24 mouse cellular contexts compared by ENCODE assay signal in the genomic region with DNA sequence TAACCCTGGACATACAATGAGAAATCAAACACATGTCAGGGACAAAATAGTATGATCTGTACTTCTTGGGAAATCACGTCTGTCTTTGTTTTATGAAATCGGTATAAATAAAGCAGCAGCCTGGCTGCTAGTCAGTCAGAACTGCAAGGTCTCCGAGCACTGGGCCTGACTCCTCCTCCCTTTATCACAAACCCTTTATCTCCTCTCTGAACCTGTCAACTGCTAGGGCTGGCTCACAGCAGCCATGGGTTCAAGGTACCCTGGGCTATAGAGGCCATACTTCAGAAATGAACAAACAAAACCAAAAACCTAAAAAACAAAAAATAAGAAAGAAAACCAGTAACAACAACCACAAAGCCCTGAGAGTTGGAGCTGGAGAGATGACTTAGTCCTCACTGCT. TPM values are rescaled to one million over a fixed set of nuclear protein-coding genes. Genes with fewer than 3 reads are reported as not detected.
DNase-seq lines count a peak whose midpoint lies in the region; ATAC-seq and TF ChIP-seq lines count a peak whose summit lies in the region.
"Had no signal": no experiment of that assay in that cellular context is flagged by ENCODE, and none has a peak within 500 bp of the region (broad histone marks: within the 10 kb centered on the region; RNA-seq: fewer than 3 reads in every experiment).

No protein-coding gene starts in this region.

- no peak overlapping the region for H3K4me3 ChIP-seq in heart, postnatal 0 days (ENCODE audit: low read depth, low read length)
- H3K4me3 ChIP-seq in liver, postnatal 0 days (ENCODE audit: low read depth, low read length), result no peak overlapping the region
- H3K4me3 ChIP-seq: embryonic facial prominence, embryonic 10.5 days; erythroblast, embryonic 14.5 days; midbrain, embryonic 15.5 days had no signal

- H3K9ac ChIP-seq in heart, postnatal 0 days (replicated peaks; ENCODE audit: low read depth, low read length), result no peak overlapping the region
- H3K9ac ChIP-seq in liver, postnatal 0 days (replicated peaks), result no peak overlapping the region
- H3K9ac ChIP-seq: lung, embryonic 14.5 days; midbrain, embryonic 15.5 days had no signal

- no peak for ATAC-seq in heart, postnatal 0 days (ENCODE audit: insufficient read depth, low read depth)
- ATAC-seq in liver, postnatal 0 days, result peak; percentile 58; the same call in 1 of the 2 replicates
- ATAC-seq: hindbrain, postnatal 0 days; midbrain, embryonic 15.5 days had no signal

- WGBS in heart, postnatal 0 days, result 22% methylated on average over 3 of the region's 3 CpGs
- 50% methylated on average over 3 of the region's 3 CpGs for WGBS in liver, postnatal 0 days (ENCODE audit: insufficient replicate concordance)

- H3K4me2 ChIP-seq in heart, postnatal 0 days (ENCODE audit: low read depth, low read length), result no peak overlapping the region
- no peak overlapping the region for H3K4me2 ChIP-seq in liver, postnatal 0 days (ENCODE audit: low read depth, low read length)
- H3K4me2 ChIP-seq: lung, embryonic 14.5 days; midbrain, embryonic 15.5 days had no signal

- H3K27me3 ChIP-seq in heart, postnatal 0 days (ENCODE audit: control insufficient read depth, insufficient read depth, low read length), result no peaks in the 10 kb centered on the region
- no peaks in the 10 kb centered on the region for H3K27me3 ChIP-seq in liver, postnatal 0 days (ENCODE audit: insufficient read depth, low read length)
- H3K27me3 ChIP-seq: midbrain, embryonic 15.5 days had no signal

- no peaks in the 10 kb centered on the region for H3K9me3 ChIP-seq in heart, postnatal 0 days (replicated peaks; ENCODE audit: control insufficient read depth, low read length)
- H3K9me3 ChIP-seq in liver, postnatal 0 days (ENCODE audit: low read length), result no peaks in the 10 kb centered on the region
- H3K9me3 ChIP-seq: embryonic facial prominence, embryonic 10.5 days; midbrain, embryonic 15.5 days had no signal

- H3K27ac ChIP-seq in heart, postnatal 0 days (ENCODE audit: low read depth), result peak overlapping the region; percentile 9; the same call in 1 of the 2 replicates
- H3K27ac ChIP-seq in liver, postnatal 0 days (ENCODE audit: low read depth), result no peak overlapping the region
- H3K27ac ChIP-seq: embryonic facial prominence, embryonic 10.5 days; hindbrain, postnatal 0 days; macrophage; midbrain, embryonic 15.5 days had no signal

- peaks cover 49% of the 10 kb centered on the region for H3K36me3 ChIP-seq in heart, postnatal 0 days (replicated peaks; ENCODE audit: control insufficient read depth, insufficient read depth, low read length)
- peaks cover 25% of the 10 kb centered on the region for H3K36me3 ChIP-seq in liver, postnatal 0 days (replicated peaks; ENCODE audit: insufficient read depth, low read length)

- H3K4me1 ChIP-seq in heart, postnatal 0 days (ENCODE audit: control insufficient read depth, insufficient read depth), result peaks cover 4% of the 10 kb centered on the region; the same call in 1 of the 2 replicates
- 0 out of 2 replicates have a peak, but pooled peaks cover 3% of the 10 kb centered on the region for H3K4me1 ChIP-seq in liver, postnatal 0 days (ENCODE audit: insufficient read depth)
- H3K4me1 ChIP-seq: embryonic facial prominence, embryonic 10.5 days; midbrain, embryonic 15.5 days had no signal

- no peak for TF ChIP-seq CTCF in heart, postnatal 0 days (IDR thresholded peaks at IDR 0.05; ENCODE audit: low read depth)
- TF ChIP-seq CTCF in liver, postnatal 0 days (IDR thresholded peaks at IDR 0.05; ENCODE audit: low read depth), result no peak

- TF ChIP-seq EP300 in heart, postnatal 0 days (IDR thresholded peaks at IDR 0.05; ENCODE audit: low read depth), result no peak
- TF ChIP-seq EP300 in liver, postnatal 0 days (IDR thresholded peaks at IDR 0.05; ENCODE audit: low read depth), result peak; percentile 11; the same call in 1 of the 2 replicates

- peak; percentile 28 for DNase-seq in adrenal gland, adult 8-10 months
- no peak for DNase-seq in adrenal gland, postnatal 10 days
- DNase-seq in heart, postnatal 0 days (ENCODE audit: low spot score), result no peak
- no peak for DNase-seq in heart, adult 11 months
- DNase-seq in liver (peak; percentile 64), adipocyte (ENCODE audit: low spot score) (no peak)
- no peak for DNase-seq in liver, postnatal 0 days
- DNase-seq in left cerebral cortex, adult 9 months (ENCODE audit: low spot score in 2 of 2), result no peak
- DNase-seq: cerebellum, adult 11 months; cerebellum, postnatal 36 days; heart, adult 18-20 months; kidney, adult 9 months; kidney, postnatal 4 days; layer of hippocampus, postnatal 36 days; left cerebral cortex, postnatal 4 days; lung, embryonic 14.5 days had no signal

RNA-seq across cellular contexts. Expression of a gene that starts 21.8 kb away (rescaled TPM):
- 1 to 10 TPM; 3.7 to 6.3 (median 4.7) TPM for total RNA-seq in adrenal gland, adult 8-10 months (2022)
- total RNA-seq in adrenal gland, postnatal 10 days (2021), result 10 to 100 TPM; 19.5 to 34.9 TPM
- 41.7 and 71.1 TPM in 2 replicates for total RNA-seq in heart, postnatal 0 days (2014; rRNA removed; ENCODE audit: low replicate concordance)
- 50.7 and 51.3 TPM in 2 replicates for polyA plus RNA-seq in heart, postnatal 0 days (2015; fragmentation: Nextera tagmentation; extraction: Ambion mirVana)
- polyA plus RNA-seq in liver, postnatal 0 days (2015; fragmentation: Nextera tagmentation; extraction: Ambion mirVana), result 0.32 and 0.52 TPM in 2 replicates
- total RNA-seq: neutrophil, adult 5-6 weeks had no signal
- polyA plus RNA-seq: macrophage had no signal

RNA-seq across cellular contexts. Expression of a gene that starts 31.0 kb away (rescaled TPM):
- total RNA-seq in adrenal gland, adult 8-10 months (2022), result 10 to 100 TPM; 21.7 to 31.7 (median 25.4) TPM
- 10 to 100 TPM; 26.9 to 29.6 TPM for total RNA-seq in adrenal gland, postnatal 10 days (2021)
- total RNA-seq in heart, postnatal 0 days (2014; rRNA removed; ENCODE audit: low replicate concordance), result 16.0 and 24.5 TPM in 2 replicates
- 5.9 and 6.9 TPM in 2 replicates for polyA plus RNA-seq in heart, postnatal 0 days (2015; fragmentation: Nextera tagmentation; extraction: Ambion mirVana)
- polyA plus RNA-seq in liver, postnatal 0 days (2015; fragmentation: Nextera tagmentation; extraction: Ambion mirVana), result 3.5 and 3.6 TPM in 2 replicates

RNA-seq across cellular contexts. Expression of a gene that starts 31.0 kb away (rescaled TPM):
- total RNA-seq in adrenal gland, adult 8-10 months (2022), result 100 to 1,000 TPM in 1 of 4 experiments, 10 to 100 TPM in 3; 83.3 to 108 (median 89.0) TPM
- total RNA-seq in adrenal gland, postnatal 10 days (2021), result 10 to 100 TPM; 63.8 to 68.1 TPM
- total RNA-seq in heart, postnatal 0 days (2014; rRNA removed; ENCODE audit: low replicate concordance), result 24.7 and 27.3 TPM in 2 replicates
- 30.8 and 31.5 TPM in 2 replicates for polyA plus RNA-seq in heart, postnatal 0 days (2015; fragmentation: Nextera tagmentation; extraction: Ambion mirVana)
- polyA plus RNA-seq in liver, postnatal 0 days (2015; fragmentation: Nextera tagmentation; extraction: Ambion mirVana), result 23.0 and 25.7 TPM in 2 replicates

RNA-seq across cellular contexts. Expression of a gene that starts 36.7 kb away (rescaled TPM):
- total RNA-seq in adrenal gland, adult 8-10 months (2022), result 1 to 10 TPM; 2.1 to 4.9 (median 3.6) TPM
- total RNA-seq in adrenal gland, postnatal 10 days (2021), result 1 to 10 TPM; 3.6 to 7.8 TPM
- not detected in 2 replicates for total RNA-seq in heart, postnatal 0 days (2014; rRNA removed; ENCODE audit: low replicate concordance)
- 0.16 and 0.25 TPM in 2 replicates for polyA plus RNA-seq in heart, postnatal 0 days (2015; fragmentation: Nextera tagmentation; extraction: Ambion mirVana)
- polyA plus RNA-seq in liver, postnatal 0 days (2015; fragmentation: Nextera tagmentation; extraction: Ambion mirVana), result 0.18 and 0.40 TPM in 2 replicates
- total RNA-seq: gastrocnemius, adult 8-10 months; heart, postnatal 25 days; neutrophil, adult 5-6 weeks had no signal
- polyA plus RNA-seq: erythroblast, embryonic 14.5 days; macrophage had no signal

RNA-seq across cellular contexts. Expression of a gene that starts 53.2 kb away (rescaled TPM):
- not detected for total RNA-seq in adrenal gland, adult 8-10 months (2022)
- total RNA-seq in adrenal gland, postnatal 10 days (2021), result not detected
- total RNA-seq in heart, postnatal 0 days (2014; rRNA removed; ENCODE audit: low replicate concordance), result 1.1 TPM in 1 of 2 replicates, not detected in the other
- not detected in 2 replicates for polyA plus RNA-seq in heart, postnatal 0 days (2015; fragmentation: Nextera tagmentation; extraction: Ambion mirVana)
- polyA plus RNA-seq in liver, postnatal 0 days (2015; fragmentation: Nextera tagmentation; extraction: Ambion mirVana), result 0.26 TPM in 1 of 2 replicates, not detected in the other
- total RNA-seq: gastrocnemius, adult 8-10 months; heart, adult 18-20 months; heart, postnatal 25 days; hindbrain, postnatal 0 days; layer of hippocampus, postnatal 36 days; left cerebral cortex, postnatal 4 days; neutrophil, adult 5-6 weeks had no signal
- polyA plus RNA-seq: erythroblast, embryonic 14.5 days; macrophage; midbrain, embryonic 15.5 days had no signal

Comparison
In these comparisons a context has a peak if more than half of its experiments do, and no peak if none do; other contexts are left out.
1. DNase-seq: peak in adrenal gland, adult 8-10 months (single experiment) and liver (single experiment); none in adrenal gland, postnatal 10 days (single experiment), heart, postnatal 0 days (single experiment), heart, adult 11 months (single experiment), liver, postnatal 0 days (single experiment), left cerebral cortex, adult 9 months (0 of 2) and adipocyte (single experiment).